Mouse (Mus musculus) CD4-positive helper T cell, adult 2 months (primary cell): ENCODE data around the gene Anxa8.

Experiments used
- DNase-seq: peaks from one replicate; pipeline ENCODE4 v3.0.0-alpha.2; 2012; ENCODE audit warnings: low read depth, missing footprints, low spot score

Gene Anxa8

DNA sequence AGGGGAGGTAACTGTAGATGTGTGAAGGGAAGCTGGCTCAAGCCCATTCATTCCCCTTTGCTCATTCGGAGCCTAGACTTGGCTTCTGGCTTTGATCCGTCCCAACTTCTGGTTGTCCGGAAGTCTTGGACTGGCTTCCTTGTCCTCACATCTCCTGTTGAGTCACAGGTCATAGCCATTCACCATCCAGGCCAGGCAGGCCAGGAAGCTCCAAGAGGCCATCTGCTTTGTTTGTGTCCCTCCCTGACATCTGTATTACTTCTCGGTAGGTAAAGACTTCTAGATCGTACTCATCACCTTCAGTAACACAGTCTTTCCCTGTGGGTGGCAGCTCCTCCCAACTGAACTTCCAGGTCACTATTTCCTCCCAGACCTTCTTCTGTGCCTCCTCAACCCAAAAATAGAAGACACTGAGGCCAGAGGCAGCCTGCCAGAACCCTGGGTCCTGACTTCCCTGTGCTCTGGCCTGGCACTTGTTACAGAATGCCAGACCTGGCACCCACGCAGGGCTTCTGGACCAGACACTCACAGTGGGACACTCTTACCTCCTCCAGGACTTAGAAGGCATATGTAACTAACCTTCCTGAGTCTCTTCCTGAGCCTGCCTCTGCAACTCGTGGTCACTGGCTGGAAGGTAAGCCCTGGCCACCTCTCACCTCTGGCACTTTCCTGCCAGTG is 33.4 kb downstream of the Anxa8 start:
- DNase-seq = no peak

DNA sequence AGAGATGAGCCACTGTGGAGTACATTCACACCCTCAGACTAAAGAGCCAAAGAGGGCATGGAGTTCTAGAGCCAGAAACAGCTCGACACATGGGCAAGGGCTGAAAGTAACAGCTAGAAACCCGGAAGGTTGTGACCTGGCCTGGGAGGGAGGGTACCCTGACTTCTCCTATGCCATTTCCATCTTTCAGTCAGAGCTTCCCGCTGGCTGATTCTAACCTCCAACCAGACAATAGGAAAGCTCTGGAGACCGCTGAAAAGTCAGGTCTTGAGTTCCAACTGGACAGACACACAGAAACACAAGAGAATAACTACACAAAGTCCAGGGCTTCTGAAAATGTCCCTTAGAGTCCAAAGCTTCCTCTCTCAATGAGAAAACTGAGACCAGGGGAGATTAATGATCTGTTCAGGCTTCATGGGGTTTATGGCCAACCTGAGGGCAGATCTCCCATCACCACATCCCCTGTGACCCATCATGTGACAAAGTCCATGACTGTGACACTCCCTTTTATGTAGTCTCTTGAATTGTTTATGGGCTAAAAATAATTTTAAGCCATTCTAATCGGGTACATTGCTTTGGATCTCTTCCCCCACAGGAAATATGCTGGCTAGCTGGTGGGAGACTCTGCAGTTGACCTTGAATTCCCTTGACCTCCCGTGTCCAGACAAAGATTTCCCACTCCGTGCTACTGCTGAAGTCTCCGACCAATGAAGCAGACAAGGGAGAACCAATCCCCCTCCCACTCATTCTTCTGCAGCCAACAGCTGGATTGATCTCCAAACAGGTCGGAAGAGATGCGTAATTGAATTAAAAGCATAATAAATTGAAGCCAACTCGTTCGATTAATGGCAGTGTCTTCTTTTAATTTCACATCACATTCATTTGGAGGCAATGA is 34.5 kb downstream of the Anxa8 start:
- DNase-seq = no peak

DNA sequence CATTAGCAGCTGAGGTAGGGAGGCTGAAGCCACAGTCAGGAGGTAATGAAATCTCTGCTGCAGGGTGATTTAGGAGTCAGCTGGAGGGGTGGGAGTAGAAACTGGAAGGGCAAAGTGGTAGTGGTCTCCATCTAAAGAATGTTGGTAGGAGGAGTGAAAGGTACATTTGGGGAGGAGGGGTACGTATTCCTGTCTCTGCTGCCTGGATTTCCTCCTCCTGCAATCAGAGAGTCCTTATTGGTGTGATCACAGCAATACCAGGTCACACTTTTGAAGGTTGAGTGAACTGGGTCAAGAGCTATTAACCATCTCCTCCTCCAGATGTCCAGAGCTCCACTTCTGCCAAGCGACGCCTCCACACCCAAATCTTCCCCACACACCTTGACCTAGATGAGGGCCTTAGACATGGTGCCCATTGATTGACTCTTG is 35.2 kb downstream of the Anxa8 start:
- DNase-seq = no peak

- DNase-seq = no peak
Measured at GRCm38 (mm10) chr14:34121691-34122090, 35.9 kb downstream of the Anxa8 start.

DNA sequence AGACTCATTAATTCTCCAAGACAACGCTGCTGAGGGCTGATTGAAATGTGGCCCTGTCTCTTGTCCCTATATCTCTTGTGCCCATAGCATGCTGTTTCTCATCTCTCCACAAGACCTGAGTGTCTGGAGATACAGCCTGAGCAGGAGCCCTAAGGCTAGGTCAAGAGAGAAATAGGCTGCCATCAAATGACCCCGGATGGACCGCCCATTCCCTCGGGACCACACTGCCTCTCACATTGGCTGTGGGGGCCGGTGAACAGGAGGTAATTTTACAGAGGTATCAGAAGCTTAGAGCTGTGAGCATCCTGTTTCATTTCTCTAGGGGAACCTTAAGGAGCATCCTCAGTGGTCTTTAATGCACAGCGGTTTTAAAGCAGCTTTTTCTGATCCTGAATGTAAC is 45.4 kb downstream of the Anxa8 start:
- no peak for DNase-seq

DNA sequence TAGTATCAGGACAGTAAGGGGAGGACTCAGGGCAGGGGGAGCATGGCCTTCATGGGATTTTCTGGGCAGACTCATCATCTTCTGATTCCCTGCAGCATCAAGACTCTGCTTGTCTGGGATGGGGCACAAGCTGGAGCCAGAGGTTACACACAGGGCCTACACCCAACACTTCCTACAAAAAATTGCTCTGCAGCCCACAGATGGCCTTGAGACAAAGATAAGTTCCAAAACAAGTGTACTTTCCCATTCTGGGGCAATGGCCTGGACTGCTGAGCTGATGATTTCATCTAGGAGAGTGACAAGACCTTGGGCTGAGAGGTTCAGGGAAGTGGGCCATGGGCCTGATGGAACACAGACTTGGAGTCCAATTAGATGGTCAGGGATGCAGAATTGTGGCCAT is 49.6 kb downstream of the Anxa8 start:
- no peak for DNase-seq

DNA sequence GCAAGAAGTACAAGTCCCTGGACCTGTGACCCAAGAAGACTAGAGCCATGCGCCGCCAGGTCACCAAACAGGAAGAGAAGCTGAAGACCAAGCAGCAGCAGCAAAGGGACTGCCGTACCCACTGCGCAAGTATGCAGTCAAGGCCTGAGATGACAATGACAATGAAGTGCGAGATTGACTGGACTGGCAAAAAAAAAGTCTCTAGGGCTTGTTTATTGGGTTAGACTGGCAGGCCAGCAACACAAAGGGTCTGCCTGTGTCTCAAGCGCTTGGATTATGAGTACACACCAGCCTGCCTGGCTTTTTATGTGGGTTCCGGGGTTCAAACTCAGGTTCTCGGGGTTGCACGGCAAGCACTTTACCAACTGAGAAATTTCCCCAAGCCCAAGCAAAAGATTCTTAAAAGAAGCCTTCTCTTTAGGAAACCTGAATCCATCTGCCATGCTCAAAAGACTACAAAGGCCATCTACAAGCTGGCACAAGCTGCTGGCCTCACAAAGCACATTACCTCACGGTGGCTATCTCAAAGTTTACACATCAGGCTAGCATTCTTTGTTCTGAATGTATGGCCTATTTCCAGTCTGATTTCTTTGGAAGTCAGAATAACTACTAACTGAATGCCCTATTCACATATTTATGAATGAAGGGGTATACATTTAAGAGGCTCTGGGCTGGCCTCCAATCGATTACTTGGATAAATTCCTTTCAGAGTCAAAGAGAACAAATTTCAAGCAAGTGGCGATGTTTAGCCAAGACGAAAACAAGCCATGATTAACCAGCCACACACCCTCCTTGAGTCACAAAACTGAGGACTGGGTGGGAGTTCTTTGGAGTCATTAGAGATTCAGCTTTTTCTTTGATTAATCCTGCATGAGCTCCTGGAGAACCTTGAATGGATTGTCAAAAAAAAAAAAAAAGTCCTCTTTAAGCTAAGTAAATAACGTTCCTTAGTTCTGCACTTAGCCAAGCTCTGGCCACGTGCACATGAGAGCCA is 54.2 kb downstream of the Anxa8 start:
- no peak for DNase-seq

GRCm38 (mm10) chr14:34142316-34142715 is 56.5 kb downstream of the Anxa8 start:
- DNase-seq = no peak

- no peak for DNase-seq
Measured at GRCm38 (mm10) chr14:34142915-34143314, 57.1 kb downstream of the Anxa8 start.
